Mouse (Mus musculus): ENCODE measurements around the gene Hoxa13. TPM values are rescaled to one million over a fixed set of nuclear protein-coding genes. Genes with fewer than 3 reads are reported as not detected.

The Hoxa13 gene
- polyA plus RNA-seq, 1 experiment, result not detected

GRCm38 (mm10) chr6:52240389-52241000 lies 20.2 kb downstream of the Hoxa13 start, which contains the start of gene Hoxa10:
Gene Hoxa10 (minus strand): TSS chr6:52240854.
- 1% methylated on average over 35 of the region's 35 CpGs for WGBS

GRCm38 (mm10) chr6:52239625-52240388 lies 20.9 kb downstream of the Hoxa13 start:
- WGBS, result 2% methylated on average over 30 of the region's 30 CpGs
- no peak for DNase-seq (ENCODE audit: low read depth, low spot score)

More at GRCm38 (mm10) chr6:52240389-52241000, 20.2 kb downstream of the Hoxa13 start, which contains the start of gene Hoxa10:
- DNase-seq (ENCODE audit: low read depth, low spot score), result no peak

DNA sequence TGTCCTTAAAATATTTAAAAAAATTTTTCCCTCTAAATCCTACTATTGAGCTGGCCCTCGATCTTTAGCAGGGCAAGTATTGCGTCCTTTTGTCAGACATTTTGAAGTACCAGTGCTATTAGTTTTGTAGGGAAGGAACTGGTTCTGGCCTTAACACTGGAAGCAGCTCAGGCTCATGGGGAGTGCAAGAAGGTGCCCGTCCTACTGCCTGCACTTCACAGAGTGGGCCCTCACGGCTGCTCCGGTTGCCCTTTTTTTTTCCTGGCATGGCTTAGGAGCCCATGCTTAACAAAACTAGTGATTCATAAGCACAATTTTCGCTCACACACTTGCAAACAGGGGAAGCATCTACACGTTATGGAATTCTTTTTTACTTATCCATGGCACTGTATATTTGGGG lies 21.7 kb downstream of the Hoxa13 start:
- 17% methylated on average over 7 of the region's 7 CpGs for WGBS
- DNase-seq (ENCODE audit: low read depth, low spot score), result no peak

DNA sequence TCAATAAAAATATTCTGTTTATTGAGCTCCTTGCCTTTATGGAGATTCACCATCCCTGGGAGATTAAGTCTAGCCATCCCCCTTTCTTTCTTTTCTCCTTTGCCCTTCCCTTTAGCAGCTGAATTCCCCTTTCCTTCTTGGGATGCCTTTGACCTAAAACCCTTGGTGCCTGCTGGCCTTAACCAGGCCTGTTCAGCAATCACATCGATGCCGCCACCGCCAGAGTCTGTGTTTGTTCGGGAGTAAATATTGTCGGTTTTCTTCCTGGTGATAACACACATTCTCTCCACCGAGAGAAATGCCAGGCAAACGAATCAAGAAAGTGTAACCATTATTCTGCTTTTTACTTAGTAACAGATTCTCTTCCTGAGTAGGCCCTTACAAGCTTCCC lies 22.5 kb downstream of the Hoxa13 start:
- no peak for DNase-seq (ENCODE audit: low read depth, low spot score)
- WGBS, result 8% methylated on average over 7 of the region's 7 CpGs

DNA sequence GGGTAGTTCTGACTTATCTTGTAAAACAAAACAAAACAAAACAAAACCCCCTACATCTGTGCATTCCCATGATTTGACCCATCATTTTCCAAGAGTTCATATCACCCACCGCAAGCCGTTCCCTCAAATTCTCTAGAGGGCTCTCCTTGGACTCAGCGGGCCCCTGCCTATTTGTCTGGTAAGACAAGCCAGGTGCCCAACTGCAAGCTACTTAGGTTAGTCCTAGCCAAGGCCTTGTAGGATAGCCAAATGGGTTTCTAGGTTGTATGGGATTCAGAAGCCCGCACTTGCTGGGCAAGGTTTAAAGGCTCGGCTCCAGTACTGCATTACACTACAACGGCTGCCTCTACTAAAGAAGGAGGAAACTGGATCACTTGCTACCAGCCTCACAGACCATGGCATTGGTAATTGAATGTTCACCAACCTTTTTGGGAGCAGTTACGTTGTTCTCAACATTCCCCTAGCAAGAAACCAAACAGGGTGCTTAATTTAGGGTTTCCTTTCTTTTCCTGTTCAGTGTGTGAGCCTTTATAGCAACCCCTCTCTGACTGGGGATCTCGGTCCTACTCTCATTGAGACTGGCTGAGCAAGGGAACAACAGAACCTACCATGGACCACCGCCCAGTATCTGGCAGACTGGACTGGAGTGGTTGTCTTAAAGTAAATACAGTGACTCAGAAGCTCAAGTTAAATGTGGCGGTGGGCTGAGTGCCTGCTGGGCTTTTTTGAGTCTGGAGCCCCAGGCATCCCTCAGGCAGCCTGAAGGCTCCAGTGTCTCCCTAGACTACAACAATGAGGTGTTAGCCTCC lies 23.1 kb downstream of the Hoxa13 start:
- WGBS, result 25% methylated on average over 10 of the region's 10 CpGs
- no peak for DNase-seq (ENCODE audit: low read depth, low spot score)

DNA sequence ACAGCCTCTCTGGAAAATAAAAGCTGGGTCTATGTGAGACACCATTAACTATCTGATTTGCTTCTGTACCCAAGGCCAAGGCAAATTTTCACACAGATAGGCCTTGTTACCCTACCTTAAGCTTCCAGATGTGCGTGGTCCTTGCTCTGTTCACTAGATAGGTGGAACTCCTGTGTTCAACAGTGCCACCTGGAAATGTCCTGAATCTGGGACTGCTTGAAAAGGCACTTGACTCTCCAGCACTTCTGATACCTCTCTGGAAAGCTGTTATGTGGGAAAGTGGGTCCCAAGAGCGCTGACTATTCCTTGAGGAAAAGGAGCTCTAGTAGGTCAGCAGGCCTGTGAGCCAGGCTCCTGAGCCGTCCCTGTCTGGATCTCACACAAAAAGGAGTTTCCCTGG lies 23.9 kb downstream of the Hoxa13 start:
- WGBS, result 40% methylated on average over 3 of the region's 3 CpGs
- DNase-seq (ENCODE audit: low read depth, low spot score), result no peak

- WGBS, result 40% methylated on average over 6 of the region's 6 CpGs
Measured at GRCm38 (mm10) chr6:52235866-52236265, 24.8 kb downstream of the Hoxa13 start.

GRCm38 (mm10) chr6:52235267-52235666 lies 25.4 kb downstream of the Hoxa13 start:
- DNase-seq (ENCODE audit: low read depth, low spot score), result no peak
- WGBS, result 33% methylated on average over 9 of the region's 9 CpGs

More at GRCm38 (mm10) chr6:52235866-52236265, 24.8 kb downstream of the Hoxa13 start:
- no peak for DNase-seq (ENCODE audit: low read depth, low spot score)

DNA sequence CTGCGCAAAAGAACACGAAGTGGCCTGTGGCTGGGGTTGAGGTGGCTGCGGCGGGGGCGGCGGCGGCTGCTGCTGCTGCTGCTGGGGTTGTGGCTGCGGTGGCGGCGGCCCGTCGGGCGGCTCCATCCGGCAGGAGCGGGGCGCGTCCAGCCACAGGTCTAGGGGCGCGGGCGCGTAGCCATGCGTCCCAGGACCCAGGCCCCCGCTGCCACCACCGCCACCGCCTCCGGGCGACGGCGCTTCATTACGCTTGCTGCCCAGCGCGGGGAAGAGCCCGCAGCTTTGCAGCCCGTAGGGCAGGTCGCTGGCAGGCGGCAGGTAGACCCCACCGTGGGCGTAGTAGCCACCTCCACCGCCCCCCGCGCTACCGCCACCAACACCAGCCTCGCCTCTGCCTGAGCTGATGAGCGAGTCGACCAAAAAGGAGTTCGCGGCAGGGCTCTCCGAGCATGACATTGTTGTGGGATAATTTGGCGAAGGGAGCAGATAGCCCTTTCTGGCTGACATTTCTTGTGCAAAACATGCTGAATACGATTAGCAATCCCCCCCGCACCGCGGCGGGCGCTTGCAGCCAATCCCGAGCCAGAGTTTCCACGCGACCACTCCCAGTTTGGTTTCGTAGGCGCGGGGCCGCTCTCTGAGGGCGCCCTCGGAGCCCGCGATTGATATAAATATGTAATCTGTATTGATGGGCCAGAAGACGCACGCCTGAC lies 26.1 kb downstream of the Hoxa13 start:
- WGBS, result 2% methylated on average over 67 of the region's 68 CpGs
- no peak for DNase-seq (ENCODE audit: low read depth, low spot score)

DNA sequence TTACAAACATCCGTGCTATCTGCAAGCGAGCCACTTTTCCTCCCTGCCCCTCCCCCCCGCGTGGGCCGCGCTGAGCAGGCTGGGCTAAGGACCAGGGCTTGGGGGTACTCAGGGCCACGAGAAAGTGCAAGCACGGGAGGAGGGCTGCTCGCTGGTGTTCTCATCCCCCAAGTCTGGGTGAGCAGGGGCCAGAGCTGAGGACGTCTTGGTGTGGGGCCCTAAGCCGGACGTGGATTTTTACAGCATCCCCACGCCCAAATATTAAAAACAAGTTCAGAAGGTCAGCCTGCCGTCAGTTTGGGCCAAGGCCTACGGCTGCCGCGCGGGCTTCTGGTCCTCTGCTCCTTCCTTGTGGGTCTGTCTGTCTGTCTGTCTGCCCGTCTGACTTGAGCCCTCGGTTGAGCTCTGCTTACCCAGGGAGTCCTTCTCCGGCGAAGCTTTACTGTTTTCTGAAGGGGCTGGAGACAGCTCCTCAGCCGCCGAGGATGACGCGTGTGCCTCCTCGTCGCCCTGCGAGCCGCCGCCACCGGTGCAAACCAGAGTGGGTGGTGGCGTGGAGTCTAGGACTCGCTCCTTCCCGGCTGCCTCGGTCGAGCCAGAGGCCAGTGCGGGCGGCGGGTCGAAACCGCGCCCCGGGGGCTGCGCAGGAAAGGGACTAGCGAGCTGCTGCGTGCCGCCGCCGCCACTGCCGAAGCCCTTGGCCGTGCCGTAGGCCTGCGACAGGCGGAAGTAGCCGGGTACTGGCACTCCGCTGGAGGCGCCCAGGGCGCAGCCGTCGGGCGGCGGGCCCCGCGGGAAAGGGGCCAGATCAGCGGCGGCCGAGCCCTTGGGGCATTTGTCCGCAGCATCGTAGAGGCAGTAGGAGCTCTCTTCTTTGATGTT lies 26.9 kb downstream of the Hoxa13 start:
- DNase-seq (ENCODE audit: low read depth, low spot score), result no peak
- WGBS, result 3% methylated on average over 70 of the region's 70 CpGs

- 5% methylated on average over 23 of the region's 23 CpGs for WGBS
- no peak for DNase-seq (ENCODE audit: low read depth, low spot score)
Measured at GRCm38 (mm10) chr6:52232984-52233545, 27.6 kb downstream of the Hoxa13 start.

DNA sequence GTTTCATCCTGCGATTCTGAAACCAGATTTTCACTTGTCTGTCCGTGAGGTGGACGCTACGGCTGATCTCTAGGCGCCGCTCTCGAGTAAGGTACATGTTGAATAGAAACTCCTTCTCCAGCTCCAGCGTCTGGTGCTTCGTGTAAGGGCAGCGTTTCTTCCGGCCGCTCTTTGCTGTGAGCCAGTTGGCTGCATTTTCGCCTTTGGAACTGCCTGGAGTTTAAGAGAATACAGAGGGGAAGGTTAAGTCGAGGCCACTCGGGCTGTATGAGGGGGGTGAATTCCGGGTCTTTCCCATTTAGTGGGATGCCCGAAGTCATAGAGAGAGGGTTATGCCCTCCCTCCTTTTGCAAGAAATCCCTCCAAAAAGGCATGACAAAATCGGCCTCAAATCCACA lies 28.1 kb downstream of the Hoxa13 start:
- DNase-seq (ENCODE audit: low read depth, low spot score), result no peak
- under 1% methylated on average over 18 of the region's 18 CpGs for WGBS

- 4% methylated on average over 18 of the region's 18 CpGs for WGBS
- no peak for DNase-seq (ENCODE audit: low read depth, low spot score)
Measured at GRCm38 (mm10) chr6:52231885-52232567, 28.7 kb downstream of the Hoxa13 start.

- DNase-seq (ENCODE audit: low read depth, low spot score), result no peak
- WGBS, result 1% methylated on average over 32 of the region's 36 CpGs
Measured at GRCm38 (mm10) chr6:52230516-52231165, 30.0 kb downstream of the Hoxa13 start, which contains the start of gene Hoxa9. Gene Hoxa9 (minus strand): TSS chr6:52231089.

- no peak for DNase-seq (ENCODE audit: low read depth, low spot score)
- WGBS, result 4% methylated on average over 44 of the region's 44 CpGs
Measured at GRCm38 (mm10) chr6:52229558-52230416, 30.9 kb downstream of the Hoxa13 start.

All from large intestine, adult 2 months (tissue).